Mouse (Mus musculus): Measurements from ENCODE around the gene Stard8. TPM values are rescaled to one million over a fixed set of nuclear protein-coding genes. Genes with fewer than 3 reads are reported as not detected.
"Not testable (repeated sequence)": the region's sequence is repeated elsewhere in the genome, so short reads cannot be mapped to it uniquely, and the experiment has no call there.

Stard8 gene
- total RNA-seq (2021), result 1 to 10 TPM; 7.6 to 9.0 TPM
- long read RNA-seq, experiment 1, full-length matches to known transcripts, result 1 of 2 reads
- long read RNA-seq, experiment 1, partial matches to known transcripts, result 0 of 2 reads
- long read RNA-seq, experiment 1, other reads (novel, unspliced or antisense), result 1 of 2 reads
- long read RNA-seq, experiment 2, partial matches to known transcripts, result 5 of 6 reads
- long read RNA-seq, experiment 2, other reads (novel, unspliced or antisense), result 1 of 6 reads

- DNase-seq (ENCODE audit: low spot score in 2 of 2), result no peak
- Histone ChIP-seq H3K27ac (no peak within 1 kb of the TSS), H3K4me3 (0 out of 2 replicates have a peak within 1 kb of the TSS, but pooled peaks have one; percentile 22)
- no peak for TF ChIP-seq CTCF (conservative IDR thresholded peaks at IDR 0.05)
Measured at GRCm38 (mm10) chrX:99003046-99003445, at the start of gene Stard8. Gene Stard8 (plus strand): TSS chrX:99003248.

GRCm38 (mm10) chrX:98953941-98954340, 49.1 kb upstream of the Stard8 start:
- peak in 1 of 2 experiments; percentile 9 for DNase-seq (ENCODE audit: low spot score in 2 of 2)
- Histone ChIP-seq H3K27ac (no peak overlapping the region), H3K4me3 (no peak overlapping the region)
- TF ChIP-seq CTCF (conservative IDR thresholded peaks at IDR 0.05), result peak; percentile 78

GRCm38 (mm10) chrX:98958287-98958686, 44.8 kb upstream of the Stard8 start:
- DNase-seq (ENCODE audit: low spot score in 2 of 2), result no peak
- no peak for TF ChIP-seq CTCF (conservative IDR thresholded peaks at IDR 0.05)
- H3K27ac ChIP-seq, result no peak overlapping the region
- no peak overlapping the region for H3K4me3 ChIP-seq

GRCm38 (mm10) chrX:98959050-98959449, 44.0 kb upstream of the Stard8 start:
- DNase-seq (ENCODE audit: low spot score in 2 of 2), result no peak
- no peak overlapping the region for H3K4me3 ChIP-seq
- no peak overlapping the region for H3K27ac ChIP-seq
- no peak for TF ChIP-seq CTCF (conservative IDR thresholded peaks at IDR 0.05)

GRCm38 (mm10) chrX:98963742-98964141, 39.3 kb upstream of the Stard8 start:
- Histone ChIP-seq H3K4me3 (no peak overlapping the region), H3K27ac (no peak overlapping the region)
- no peak for DNase-seq (ENCODE audit: low spot score in 2 of 2)
- TF ChIP-seq CTCF (conservative IDR thresholded peaks at IDR 0.05), result no peak

- no peak overlapping the region for H3K4me3 ChIP-seq
- no peak for DNase-seq (ENCODE audit: low spot score in 2 of 2)
- no peak for TF ChIP-seq CTCF (conservative IDR thresholded peaks at IDR 0.05)
- no peak overlapping the region for H3K27ac ChIP-seq
Measured at GRCm38 (mm10) chrX:98964513-98964912, 38.5 kb upstream of the Stard8 start.

- not testable (repeated sequence) for H3K27ac ChIP-seq; DNase-seq (ENCODE audit: low spot score in 2 of 2); H3K4me3 ChIP-seq
- TF ChIP-seq CTCF (conservative IDR thresholded peaks at IDR 0.05), result peak; percentile 62
Measured at GRCm38 (mm10) chrX:98986611-98987010, 16.4 kb upstream of the Stard8 start.

GRCm38 (mm10) chrX:98989574-98989973, 13.5 kb upstream of the Stard8 start:
- Histone ChIP-seq H3K27ac (no peak overlapping the region), H3K4me3 (no peak overlapping the region)
- peak; percentile 29 to 69 for DNase-seq (ENCODE audit: low spot score in 2 of 2)
- peak; percentile 86 for TF ChIP-seq CTCF (conservative IDR thresholded peaks at IDR 0.05)

- TF ChIP-seq CTCF (conservative IDR thresholded peaks at IDR 0.05), result no peak
- no peak overlapping the region for H3K4me3 ChIP-seq
Measured at GRCm38 (mm10) chrX:99002065-99002464, 983 bp upstream of the Stard8 start.

GRCm38 (mm10) chrX:99010581-99010980, 7.5 kb downstream of the Stard8 start:
- Histone ChIP-seq H3K27ac (no peak overlapping the region), H3K4me3 (no peak overlapping the region)
- TF ChIP-seq CTCF (conservative IDR thresholded peaks at IDR 0.05), result no peak
- no peak for DNase-seq (ENCODE audit: low spot score in 2 of 2)

More at GRCm38 (mm10) chrX:99002065-99002464, 983 bp upstream of the Stard8 start:
- DNase-seq (ENCODE audit: low spot score in 2 of 2), result no peak
- H3K27ac ChIP-seq, result no peak overlapping the region

GRCm38 (mm10) chrX:99011281-99011680, 8.2 kb downstream of the Stard8 start:
- Histone ChIP-seq H3K4me3 (no peak overlapping the region), H3K27ac (no peak overlapping the region)
- DNase-seq (ENCODE audit: low spot score in 2 of 2), result no peak
- no peak for TF ChIP-seq CTCF (conservative IDR thresholded peaks at IDR 0.05)

- no peak for TF ChIP-seq CTCF (conservative IDR thresholded peaks at IDR 0.05)
Measured at GRCm38 (mm10) chrX:99012486-99012885, 9.4 kb downstream of the Stard8 start.

GRCm38 (mm10) chrX:99015705-99016104, 12.7 kb downstream of the Stard8 start:
- Histone ChIP-seq H3K27ac (no peak overlapping the region), H3K4me3 (no peak overlapping the region)
- no peak for TF ChIP-seq CTCF (conservative IDR thresholded peaks at IDR 0.05)
- no peak for DNase-seq (ENCODE audit: low spot score in 2 of 2)

More at GRCm38 (mm10) chrX:99012486-99012885, 9.4 kb downstream of the Stard8 start:
- DNase-seq (ENCODE audit: low spot score in 2 of 2), result no peak
- H3K27ac ChIP-seq, result no peak overlapping the region
- H3K4me3 ChIP-seq, result no peak overlapping the region

- no peak for DNase-seq (ENCODE audit: low spot score in 2 of 2)
- TF ChIP-seq CTCF (conservative IDR thresholded peaks at IDR 0.05), result no peak
- Histone ChIP-seq H3K27ac (no peak overlapping the region), H3K4me3 (no peak overlapping the region)
Measured at GRCm38 (mm10) chrX:99016987-99017386, 13.9 kb downstream of the Stard8 start.

Data from layer of hippocampus, adult 2 months (tissue).